Mouse (Mus musculus): Measurements from ENCODE around the gene 2210010C04Rik. TPM values are rescaled to one million over a fixed set of nuclear protein-coding genes. Genes with fewer than 3 reads are reported as not detected.

2210010C04Rik gene
- polyA plus RNA-seq (2015; fragmentation: Nextera tagmentation; extraction: Ambion mirVana) = not detected in 2 replicates

DNA sequence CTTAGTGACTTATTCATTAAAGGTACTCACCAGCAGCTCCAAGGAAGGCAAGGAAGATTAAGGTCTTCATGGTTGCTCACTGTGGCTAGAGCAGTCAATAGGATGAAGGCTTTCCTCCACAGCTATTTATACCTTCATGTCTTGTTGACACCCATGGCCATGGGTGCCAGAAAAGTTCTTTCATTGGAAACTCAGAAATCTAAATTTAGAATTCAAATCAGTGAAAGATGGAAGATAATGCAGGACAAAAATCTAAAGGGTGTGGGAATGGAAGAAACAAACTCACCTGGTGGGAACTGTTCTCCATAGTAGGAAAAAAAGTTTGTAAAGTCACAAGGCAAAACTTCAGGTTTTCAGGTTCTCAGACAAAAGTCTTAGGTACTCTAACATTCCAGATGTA, at the start of gene 2210010C04Rik:
2210010C04Rik (minus strand) TSS at position 101 of the 400 bp plus-strand sequence.
- Histone ChIP-seq H3K27me3 (no peaks in the 10 kb centered on the region), H3K9me3 (replicated peaks) (no peaks in the 10 kb centered on the region), H3K36me3 (replicated peaks) (no peaks in the 10 kb centered on the region), H3K27ac (replicated peaks) (no peak within 1 kb of the TSS), H3K9ac (no peak within 1 kb of the TSS), H3K4me3 (replicated peaks) (no peak within 1 kb of the TSS), H3K4me1 (replicated peaks) (no peaks in the 10 kb centered on the region), H3K4me2 (no peak within 1 kb of the TSS)
- no peak for ATAC-seq (ENCODE audit: insufficient read depth)

- H3K4me2 ChIP-seq = no peak overlapping the region
- H3K4me3 ChIP-seq (replicated peaks) = no peak overlapping the region
- H3K9me3 ChIP-seq (replicated peaks) = no peaks in the 10 kb centered on the region
- no peaks in the 10 kb centered on the region for H3K27me3 ChIP-seq
- H3K36me3 ChIP-seq (replicated peaks) = no peaks in the 10 kb centered on the region
- no peak overlapping the region for H3K27ac ChIP-seq (replicated peaks)
- H3K4me1 ChIP-seq (replicated peaks) = no peaks in the 10 kb centered on the region
- ATAC-seq (ENCODE audit: insufficient read depth) = no peak
- H3K9ac ChIP-seq = no peak overlapping the region
Measured at GRCm38 (mm10) chr6:41080121-41080520, 44.8 kb upstream of the 2210010C04Rik start.

DNA sequence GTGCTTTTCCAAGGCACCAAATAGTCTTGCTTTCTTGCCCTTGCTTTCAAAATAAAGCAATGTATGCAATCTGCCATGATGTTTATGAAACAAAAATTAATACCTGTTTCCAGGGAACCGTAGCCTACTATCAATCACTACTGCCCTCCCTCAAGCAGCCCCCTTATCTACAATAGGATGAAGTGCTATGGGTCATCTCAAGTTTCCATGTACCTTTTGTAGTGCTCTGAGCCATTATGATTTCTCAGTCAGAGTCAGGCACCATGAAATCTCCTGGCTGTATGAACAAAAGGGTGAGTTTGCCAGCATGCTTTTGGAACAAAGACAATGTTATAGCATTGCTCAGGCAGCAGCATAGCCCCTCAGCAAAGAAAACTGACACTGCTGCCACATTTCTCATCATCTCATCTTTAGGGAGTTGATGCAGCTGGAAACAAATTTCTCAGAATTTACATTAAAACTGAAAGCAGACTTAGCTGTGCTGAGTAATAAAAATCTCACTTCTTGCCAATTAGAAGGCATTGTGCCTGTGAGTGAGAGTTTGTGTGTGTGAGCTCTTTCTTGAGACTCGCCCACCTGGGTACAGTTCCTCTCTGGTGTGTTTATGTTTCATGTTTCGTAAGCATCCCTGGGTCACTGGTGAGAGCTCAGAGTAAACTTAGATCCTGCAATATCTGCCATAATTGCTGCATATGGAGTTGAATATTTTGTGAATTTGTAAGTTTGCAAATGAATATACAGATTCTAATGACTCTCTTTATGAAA, 43.4 kb upstream of the 2210010C04Rik start:
- Histone ChIP-seq H3K4me1 (replicated peaks) (no peaks in the 10 kb centered on the region), H3K27me3 (no peaks in the 10 kb centered on the region), H3K4me2 (no peak overlapping the region), H3K9me3 (replicated peaks) (no peaks in the 10 kb centered on the region), H3K36me3 (replicated peaks) (no peaks in the 10 kb centered on the region), H3K4me3 (replicated peaks) (no peak overlapping the region), H3K9ac (no peak overlapping the region), H3K27ac (replicated peaks) (no peak overlapping the region)
- ATAC-seq (ENCODE audit: insufficient read depth) = no peak
- 57% methylated on average over 3 of the region's 3 CpGs for WGBS (ENCODE audit: insufficient replicate concordance)

DNA sequence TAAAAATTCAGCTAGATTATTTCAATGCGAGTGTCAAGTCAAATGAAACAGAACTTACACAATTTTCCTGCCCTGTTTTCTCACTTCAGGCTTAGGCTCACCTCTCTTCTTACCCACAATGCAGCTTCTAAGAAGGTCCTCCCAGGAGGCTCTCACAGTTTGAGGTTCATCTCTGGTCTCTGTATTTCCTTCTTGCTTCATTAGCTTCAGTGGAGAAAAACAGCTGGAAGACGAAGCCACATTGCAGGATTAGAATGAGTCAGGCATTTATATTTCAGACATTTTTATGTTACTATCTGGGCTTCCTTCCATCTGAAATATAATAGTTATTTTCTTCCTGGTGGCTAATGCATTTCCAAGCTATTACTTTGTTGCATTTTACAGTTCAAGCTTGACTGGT, 40.4 kb upstream of the 2210010C04Rik start:
- Histone ChIP-seq H3K4me1 (replicated peaks) (no peaks in the 10 kb centered on the region), H3K27ac (replicated peaks) (no peak overlapping the region), H3K4me2 (no peak overlapping the region), H3K36me3 (replicated peaks) (no peaks in the 10 kb centered on the region), H3K9ac (no peak overlapping the region), H3K4me3 (replicated peaks) (no peak overlapping the region), H3K27me3 (no peaks in the 10 kb centered on the region), H3K9me3 (replicated peaks) (no peaks in the 10 kb centered on the region)
- WGBS (ENCODE audit: insufficient replicate concordance) = 38% methylated on average over 2 of the region's 2 CpGs
- no peak for ATAC-seq (ENCODE audit: insufficient read depth)

DNA sequence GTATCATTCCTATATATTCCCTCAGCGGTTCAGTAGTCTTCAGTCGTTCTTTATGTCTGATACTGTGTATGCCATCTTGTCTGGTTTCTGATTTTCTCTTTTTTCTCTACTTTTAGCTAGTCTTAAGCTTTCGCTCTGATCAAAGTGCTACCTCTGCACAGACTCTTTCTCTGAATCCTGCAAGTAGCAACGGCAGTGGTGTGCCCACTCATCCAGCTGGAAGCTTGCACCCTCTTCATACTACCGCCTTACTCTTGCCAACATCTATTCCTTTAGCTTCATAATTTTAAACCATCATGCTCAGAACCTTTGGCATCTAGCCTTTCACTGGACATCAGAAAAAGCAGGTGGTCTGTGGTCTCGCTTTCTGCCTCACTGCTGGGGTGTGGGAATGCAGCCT, 28.0 kb upstream of the 2210010C04Rik start:
- no peak overlapping the region for H3K9ac ChIP-seq
- H3K4me1 ChIP-seq (replicated peaks) = no peaks in the 10 kb centered on the region
- H3K27ac ChIP-seq (replicated peaks) = no peak overlapping the region
- H3K27me3 ChIP-seq = no peaks in the 10 kb centered on the region
- 73% methylated on average over 6 of the region's 6 CpGs for WGBS (ENCODE audit: insufficient replicate concordance)
- H3K4me2 ChIP-seq = no peak overlapping the region
- no peaks in the 10 kb centered on the region for H3K9me3 ChIP-seq (replicated peaks)
- H3K4me3 ChIP-seq (replicated peaks) = no peak overlapping the region
- H3K36me3 ChIP-seq (replicated peaks) = no peaks in the 10 kb centered on the region
- no peak for ATAC-seq (ENCODE audit: insufficient read depth)

DNA sequence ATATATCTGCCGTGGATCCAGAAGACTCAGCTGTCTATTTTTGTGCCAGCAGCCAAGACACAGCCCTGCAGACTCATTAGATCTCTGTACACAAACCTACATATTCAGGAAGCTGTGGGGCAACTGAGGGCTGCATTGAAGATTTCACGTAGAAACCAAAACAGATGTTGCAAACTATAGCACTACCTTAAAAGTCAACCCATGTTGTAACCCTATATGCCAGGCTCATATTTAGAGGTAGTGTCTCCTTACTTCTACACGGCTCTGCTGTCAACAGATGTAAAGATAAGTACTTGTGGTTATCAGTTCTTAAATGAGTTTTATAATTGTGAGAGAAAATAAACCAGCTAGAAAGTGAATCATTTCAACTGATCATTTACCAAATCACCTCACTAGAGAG, 27.4 kb upstream of the 2210010C04Rik start:
- H3K4me3 ChIP-seq (replicated peaks) = no peak overlapping the region
- H3K4me2 ChIP-seq = no peak overlapping the region
- H3K9ac ChIP-seq = no peak overlapping the region
- no peak overlapping the region for H3K27ac ChIP-seq (replicated peaks)
- no peaks in the 10 kb centered on the region for H3K36me3 ChIP-seq (replicated peaks)
- no peaks in the 10 kb centered on the region for H3K27me3 ChIP-seq
- WGBS (ENCODE audit: insufficient replicate concordance) = 18% methylated on average over 3 of the region's 3 CpGs
- H3K9me3 ChIP-seq (replicated peaks) = no peaks in the 10 kb centered on the region
- no peaks in the 10 kb centered on the region for H3K4me1 ChIP-seq (replicated peaks)
- ATAC-seq (ENCODE audit: insufficient read depth) = no peak

DNA sequence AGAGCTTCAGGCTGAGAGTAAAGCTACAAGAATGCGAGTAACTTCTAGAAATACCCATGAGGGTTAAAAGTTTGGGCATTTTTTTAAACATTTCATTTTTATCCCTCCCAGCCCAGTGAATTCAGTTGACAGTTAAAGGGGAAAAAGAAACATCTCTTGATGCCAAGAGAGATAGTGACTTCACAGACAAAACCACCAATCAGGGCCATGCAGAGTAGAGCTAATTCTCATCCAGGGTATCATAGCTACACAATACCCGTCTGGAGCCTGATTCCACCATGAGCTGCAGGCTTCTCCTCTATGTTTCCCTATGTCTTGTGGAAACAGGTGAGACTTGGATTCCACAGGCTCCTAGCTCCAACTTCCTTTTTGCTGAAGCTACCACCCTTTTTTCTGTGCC, 26.8 kb upstream of the 2210010C04Rik start:
- H3K27me3 ChIP-seq = no peaks in the 10 kb centered on the region
- no peak overlapping the region for H3K27ac ChIP-seq (replicated peaks)
- ATAC-seq (ENCODE audit: insufficient read depth) = no peak
- no peak overlapping the region for H3K9ac ChIP-seq
- WGBS (ENCODE audit: insufficient replicate concordance) = 47% methylated on average over 2 of the region's 2 CpGs
- no peaks in the 10 kb centered on the region for H3K9me3 ChIP-seq (replicated peaks)
- no peaks in the 10 kb centered on the region for H3K36me3 ChIP-seq (replicated peaks)
- no peak overlapping the region for H3K4me2 ChIP-seq
- H3K4me1 ChIP-seq (replicated peaks) = no peaks in the 10 kb centered on the region
- H3K4me3 ChIP-seq (replicated peaks) = no peak overlapping the region

DNA sequence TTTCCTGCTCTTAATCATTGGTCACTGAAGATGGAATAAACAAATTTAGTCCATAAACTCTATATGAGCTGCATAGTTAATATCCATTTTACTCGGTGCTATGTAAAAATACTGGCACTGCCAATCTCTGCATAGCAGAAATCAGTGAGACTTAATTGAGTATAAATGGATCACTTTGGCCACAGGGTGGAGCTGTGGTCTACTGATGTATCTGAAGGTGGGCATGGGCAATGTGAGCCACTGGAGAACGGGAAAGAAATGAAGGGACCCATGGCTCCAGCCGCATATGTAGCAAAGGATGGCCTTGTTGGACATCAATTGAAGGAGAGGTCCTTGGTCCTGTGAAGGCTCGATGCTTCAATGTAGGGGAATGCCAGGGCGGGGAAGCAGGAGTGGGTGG, 25.8 kb upstream of the 2210010C04Rik start:
- no peak overlapping the region for H3K4me2 ChIP-seq
- WGBS (ENCODE audit: insufficient replicate concordance) = 45% methylated on average over 5 of the region's 5 CpGs
- no peak overlapping the region for H3K4me3 ChIP-seq (replicated peaks)
- no peaks in the 10 kb centered on the region for H3K27me3 ChIP-seq
- no peak overlapping the region for H3K27ac ChIP-seq (replicated peaks)
- H3K9ac ChIP-seq = no peak overlapping the region
- no peaks in the 10 kb centered on the region for H3K4me1 ChIP-seq (replicated peaks)
- no peaks in the 10 kb centered on the region for H3K9me3 ChIP-seq (replicated peaks)
- H3K36me3 ChIP-seq (replicated peaks) = no peaks in the 10 kb centered on the region
- no peak for ATAC-seq (ENCODE audit: insufficient read depth)

DNA sequence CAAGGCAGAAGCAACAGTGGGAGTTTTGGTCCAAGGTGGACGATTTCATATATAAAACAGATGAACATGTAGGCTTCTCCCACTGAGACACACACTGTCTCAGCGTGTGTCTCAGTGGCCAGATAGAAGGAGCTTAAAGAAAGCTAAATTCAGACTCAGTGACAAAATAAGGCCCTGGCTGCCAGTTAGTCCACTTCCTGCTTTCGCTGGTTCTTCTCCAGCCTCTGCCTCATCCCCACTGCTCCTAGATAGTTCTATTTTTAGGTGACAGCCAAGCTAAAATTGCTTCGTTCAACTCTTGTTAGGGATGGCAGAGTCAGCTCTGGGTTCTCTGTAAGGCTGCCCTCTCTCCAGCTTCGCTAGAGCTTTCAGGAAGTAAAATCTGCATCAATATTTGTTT, 22.3 kb upstream of the 2210010C04Rik start:
- no peak for ATAC-seq (ENCODE audit: insufficient read depth)
- Histone ChIP-seq H3K4me2 (no peak overlapping the region), H3K27me3 (no peaks in the 10 kb centered on the region), H3K4me3 (replicated peaks) (no peak overlapping the region), H3K9ac (no peak overlapping the region), H3K27ac (replicated peaks) (no peak overlapping the region), H3K4me1 (replicated peaks) (no peaks in the 10 kb centered on the region), H3K9me3 (replicated peaks) (no peaks in the 10 kb centered on the region), H3K36me3 (replicated peaks) (no peaks in the 10 kb centered on the region)
- 31% methylated on average over 5 of the region's 5 CpGs for WGBS (ENCODE audit: insufficient replicate concordance)

- Histone ChIP-seq H3K9ac (no peak overlapping the region), H3K9me3 (replicated peaks) (no peaks in the 10 kb centered on the region), H3K36me3 (replicated peaks) (no peaks in the 10 kb centered on the region), H3K27ac (replicated peaks) (no peak overlapping the region), H3K4me2 (no peak overlapping the region), H3K27me3 (no peaks in the 10 kb centered on the region), H3K4me1 (replicated peaks) (no peaks in the 10 kb centered on the region), H3K4me3 (replicated peaks) (no peak overlapping the region)
- WGBS (ENCODE audit: insufficient replicate concordance) = 9% methylated on average over 2 of the region's 2 CpGs
- no peak for ATAC-seq (ENCODE audit: insufficient read depth)
Measured at GRCm38 (mm10) chr6:41055581-41055980, 20.3 kb upstream of the 2210010C04Rik start.

DNA sequence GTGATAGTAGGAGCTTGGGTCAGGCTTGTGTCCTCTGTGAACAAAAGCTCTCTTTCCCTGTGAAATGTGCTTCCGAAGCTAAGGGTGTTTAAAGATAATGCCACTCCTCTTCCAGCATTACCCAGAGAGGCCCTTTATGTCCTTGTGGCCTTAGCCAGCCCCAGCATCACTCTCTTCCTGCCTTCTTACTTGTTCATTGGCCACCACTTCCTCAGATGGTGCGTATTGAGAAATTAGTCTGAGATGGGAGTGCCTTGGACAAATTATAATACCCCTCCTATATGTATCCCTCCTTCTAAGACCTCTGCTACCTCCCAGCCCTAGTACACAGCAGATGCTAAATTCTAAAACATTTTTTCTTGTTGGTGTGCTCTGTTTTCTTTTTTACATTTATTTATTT, 19.1 kb upstream of the 2210010C04Rik start:
- H3K9ac ChIP-seq = no peak overlapping the region

DNA sequence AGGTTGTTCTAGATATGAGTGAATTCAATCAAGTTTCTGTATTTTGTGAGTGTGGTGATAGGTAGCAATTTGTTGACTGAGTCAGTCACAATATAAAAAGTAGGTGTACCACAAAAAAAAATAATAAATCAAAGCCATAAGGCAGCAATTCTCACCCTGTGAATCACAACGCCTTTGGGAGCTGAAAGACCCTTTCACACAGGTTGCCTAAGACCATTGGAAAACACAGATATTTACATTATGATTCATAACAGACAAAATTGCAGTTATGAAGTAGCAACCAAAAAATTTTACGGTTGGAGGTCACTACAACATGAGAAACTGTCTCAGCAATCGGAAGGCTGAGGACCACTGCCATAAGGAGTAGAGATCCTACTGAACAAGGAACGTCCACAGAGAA, 16.5 kb upstream of the 2210010C04Rik start:
- no peak for ATAC-seq (ENCODE audit: insufficient read depth)
- Histone ChIP-seq H3K9me3 (replicated peaks) (no peaks in the 10 kb centered on the region), H3K9ac (no peak overlapping the region), H3K36me3 (replicated peaks) (no peaks in the 10 kb centered on the region), H3K4me3 (replicated peaks) (no peak overlapping the region), H3K27me3 (no peaks in the 10 kb centered on the region), H3K4me2 (no peak overlapping the region), H3K4me1 (replicated peaks) (no peaks in the 10 kb centered on the region), H3K27ac (replicated peaks) (no peak overlapping the region)
- WGBS (ENCODE audit: insufficient replicate concordance) = 66% methylated on average over 4 of the region's 4 CpGs

More for the DNA sequence above, 19.1 kb upstream of the 2210010C04Rik start:
- no peaks in the 10 kb centered on the region for H3K36me3 ChIP-seq (replicated peaks)
- no peaks in the 10 kb centered on the region for H3K4me1 ChIP-seq (replicated peaks)
- H3K4me3 ChIP-seq (replicated peaks) = no peak overlapping the region
- no peak overlapping the region for H3K4me2 ChIP-seq
- WGBS (ENCODE audit: insufficient replicate concordance) = 59% methylated on average over 2 of the region's 2 CpGs
- no peak for ATAC-seq (ENCODE audit: insufficient read depth)
- no peak overlapping the region for H3K27ac ChIP-seq (replicated peaks)
- H3K27me3 ChIP-seq = no peaks in the 10 kb centered on the region
- H3K9me3 ChIP-seq (replicated peaks) = no peaks in the 10 kb centered on the region
